Mouse (Mus musculus) v-Abl transformed pro-B cells (cell line): Measurements from ENCODE around the gene Coro7.
"Not testable (repeated sequence)": the region's sequence is repeated elsewhere in the genome, so short reads cannot be mapped to it uniquely, and the experiment has no call there.

ENCODE experiments used
- in situ Hi-C, 2 experiments: fragments of 400-800 bp; cut with MboI; formaldehyde crosslinking; loops; one replicate each; pipeline ENCODE4 v1.15.1; 2025; ENCODE audit not compliant: unreplicated experiment in 2 of 2

The Coro7 gene

DNA sequence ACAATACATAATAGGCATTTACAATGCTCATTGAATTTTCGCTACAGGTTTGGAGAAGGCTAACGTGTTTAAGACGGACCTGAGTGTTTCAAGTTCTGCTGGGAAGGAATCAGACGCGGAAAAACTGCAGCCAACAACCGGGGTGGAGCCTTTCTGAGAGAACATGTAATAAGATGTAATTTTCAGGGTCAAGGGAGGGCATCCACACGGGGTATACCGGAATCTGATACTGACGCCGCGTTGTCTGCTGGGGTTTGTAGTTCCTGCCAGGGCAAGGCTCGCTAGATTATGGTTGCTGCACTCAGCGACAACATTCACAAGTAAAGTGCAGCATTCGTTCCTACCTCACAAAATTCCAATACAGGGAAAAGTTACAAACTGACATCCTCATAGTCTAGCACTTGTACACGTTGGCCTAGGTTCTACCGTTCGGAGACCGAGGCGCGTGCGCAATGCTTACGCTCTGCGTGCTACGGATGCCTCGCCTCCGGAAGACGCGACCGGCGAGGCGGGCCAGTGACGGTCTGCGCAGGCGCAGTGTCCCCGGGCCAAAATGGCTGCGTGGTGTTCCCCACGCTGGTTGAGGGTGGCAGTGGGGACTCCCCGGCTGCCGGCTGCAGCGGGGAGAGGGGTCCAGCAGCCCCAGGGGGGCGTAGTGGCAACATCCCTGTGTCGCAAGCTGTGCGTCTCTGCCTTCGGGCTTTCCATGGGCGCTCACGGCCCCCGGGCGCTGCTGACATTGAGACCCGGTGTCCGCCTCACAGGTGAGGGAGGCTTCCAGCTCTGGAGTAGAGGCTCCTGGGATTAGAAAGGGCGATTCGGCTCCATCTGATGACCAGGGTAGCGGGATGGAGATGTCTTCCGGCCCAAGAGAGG lies 4.2 kb upstream of the Coro7 start:
- in situ Hi-C loops: no loop called here

DNA sequence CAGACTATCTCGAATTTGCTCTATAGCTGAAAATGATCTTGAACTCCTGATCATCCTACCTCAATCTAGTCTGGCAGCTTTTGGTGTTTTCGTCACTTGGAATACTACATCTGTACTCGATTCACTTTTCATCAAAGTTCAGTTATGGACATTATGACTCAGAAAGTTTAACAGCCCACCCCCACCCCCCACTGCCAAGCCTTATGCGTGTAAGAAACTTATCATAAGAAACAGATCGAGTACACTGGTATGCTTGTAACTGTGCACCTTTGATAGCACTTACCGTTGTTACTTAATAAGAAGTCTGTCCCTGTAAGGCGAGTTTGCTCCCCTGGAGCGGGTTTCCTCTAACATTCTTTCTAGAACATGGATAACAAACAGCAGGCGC lies 3.6 kb upstream of the Coro7 start:
- in situ Hi-C loops: no loop called here

DNA sequence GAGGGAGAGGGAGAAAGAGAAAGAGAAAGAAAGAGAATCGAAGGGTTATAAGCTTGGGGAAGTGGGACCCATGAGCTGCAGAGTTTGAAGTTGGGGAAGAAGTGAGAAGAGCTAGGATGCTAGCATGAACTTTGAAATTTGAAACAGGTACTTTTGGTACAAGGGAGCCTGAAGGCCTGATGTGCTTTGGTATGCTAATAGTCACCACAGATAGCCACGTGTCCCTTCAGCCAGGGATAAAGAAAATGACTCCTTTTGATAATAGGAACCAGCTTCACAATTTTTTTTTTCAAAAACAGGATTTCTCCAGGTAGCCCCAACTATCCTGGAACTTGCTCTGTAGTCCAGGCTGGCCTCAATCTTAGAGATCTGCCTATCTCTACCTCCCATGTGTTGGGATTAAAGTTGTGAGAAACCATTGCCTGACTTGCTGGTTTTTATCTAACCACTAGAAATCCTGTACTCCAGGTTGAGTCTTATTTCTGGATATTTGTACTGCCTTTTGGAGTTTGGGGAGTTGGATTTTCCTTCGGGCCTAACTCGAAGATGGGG lies 3.1 kb upstream of the Coro7 start:
- in situ Hi-C loops: no loop called here

DNA sequence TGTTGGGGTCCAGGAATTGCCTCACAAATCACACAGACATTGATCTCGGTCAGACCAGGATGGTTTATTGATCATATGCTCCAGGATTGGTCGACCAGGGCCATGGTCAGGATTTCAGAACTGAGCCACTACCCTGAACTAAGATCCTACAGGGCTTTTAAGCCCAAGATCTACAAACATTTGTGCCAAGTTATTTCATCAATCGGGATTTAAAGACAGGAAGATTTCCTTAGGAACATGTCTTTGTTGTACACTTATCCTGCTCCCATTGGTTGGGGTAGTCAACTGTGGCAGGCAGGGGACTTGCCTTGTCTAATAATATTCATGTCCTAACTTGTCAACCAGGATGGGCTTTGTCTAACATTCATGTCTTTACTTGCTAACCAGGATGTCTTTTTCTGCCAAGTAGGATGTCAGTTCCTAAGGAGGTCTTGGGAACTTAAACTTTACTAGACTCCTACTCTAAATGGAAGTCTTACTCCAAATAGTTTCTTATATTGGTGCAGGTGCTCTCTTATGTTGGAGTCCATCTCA lies 1.4 kb upstream of the Coro7 start:
- in situ Hi-C loops: not testable (repeated sequence)

DNA sequence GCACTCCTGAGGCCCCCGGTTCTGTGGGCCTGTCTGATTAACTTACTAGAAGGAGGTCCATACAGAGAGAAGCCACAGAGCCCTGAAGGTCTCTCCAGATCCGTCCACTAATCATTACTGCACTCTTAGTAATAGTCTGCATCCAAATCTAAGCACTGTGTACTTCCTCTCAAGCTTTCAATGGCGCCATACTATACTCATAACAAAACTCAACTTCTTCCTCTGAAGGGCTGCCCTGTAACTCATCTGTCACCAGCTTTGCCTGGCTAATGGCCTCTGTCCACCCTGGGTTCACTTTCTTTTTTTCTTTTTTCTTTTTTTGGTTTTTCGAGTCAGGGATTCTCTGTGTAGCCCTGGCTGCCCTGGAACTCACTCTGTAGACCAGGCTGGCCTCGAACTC lies 1.5 kb downstream of the Coro7 start:
- in situ Hi-C loops: loop anchor here in 1 of 2 experiments (10.0 kb wide), 1 partner anchor 107 kb away; no protein-coding TSS in a partner anchor

DNA sequence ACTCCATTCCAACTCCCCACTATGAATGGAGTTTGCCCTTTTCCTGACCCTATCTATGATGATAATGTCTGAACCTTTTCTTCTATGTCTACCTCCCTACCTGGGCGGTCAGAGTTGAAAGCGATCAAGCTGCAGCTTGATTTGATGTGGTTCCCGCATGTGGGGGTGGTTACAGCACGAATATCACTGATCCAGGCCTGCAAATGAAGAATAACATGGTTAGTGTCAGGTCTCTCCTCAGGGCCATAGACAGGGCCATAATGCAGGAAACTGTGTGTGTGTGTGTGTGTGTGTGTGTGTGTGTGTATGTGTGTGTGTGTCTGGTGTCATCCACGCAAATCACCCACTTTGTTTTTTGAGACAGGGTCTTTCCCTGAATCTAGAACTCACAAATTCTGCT lies 2.7 kb downstream of the Coro7 start:
- in situ Hi-C loops: loop anchor here in 1 of 2 experiments (10.0 kb wide), 1 partner anchor 108 kb away; no protein-coding TSS in a partner anchor

DNA sequence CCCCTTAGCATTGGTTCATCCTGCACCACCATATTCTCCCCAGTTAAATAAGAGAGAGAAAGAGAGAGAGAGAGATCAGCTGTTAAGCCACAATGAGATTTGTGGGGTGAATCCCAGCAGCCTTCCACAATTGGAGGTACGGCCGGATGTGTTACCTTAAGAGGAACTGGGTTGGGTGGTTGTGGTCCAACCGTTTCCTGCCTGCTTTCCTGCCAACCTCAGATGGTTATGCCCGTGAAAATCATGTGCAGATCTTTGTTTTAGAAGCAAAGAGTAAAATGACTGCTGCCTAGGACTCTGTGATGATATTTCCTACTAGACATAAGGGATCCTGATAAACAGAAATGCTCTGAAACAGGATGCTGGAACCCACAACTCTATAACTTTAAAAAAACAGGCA lies 5.5 kb downstream of the Coro7 start:
- in situ Hi-C loops: loop anchor here (5.0 to 25.0 kb wide), 3 partner anchors 43 to 238 kb away; partner anchors contain the start of gene Nmral1 (in 1 of the 2)

DNA sequence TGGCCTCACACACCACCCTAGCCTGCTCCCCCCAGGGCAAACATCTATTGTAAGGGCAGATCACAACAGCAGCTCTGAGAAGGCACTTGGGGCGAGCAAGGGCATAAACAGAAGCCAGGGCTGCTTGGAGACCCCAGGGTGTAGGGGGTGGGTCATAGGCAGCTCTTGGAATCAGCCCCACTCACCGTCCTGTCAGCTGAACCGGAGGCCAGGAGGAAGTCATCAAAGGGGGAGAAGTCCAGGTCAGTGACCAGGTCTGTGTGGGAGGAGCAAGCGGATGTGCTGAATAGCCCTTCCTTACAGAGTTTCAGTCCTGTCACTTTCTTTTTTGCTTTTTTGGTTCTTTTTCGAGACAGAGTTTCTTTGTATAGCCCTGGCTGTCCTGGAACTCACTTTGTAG lies 9.3 kb downstream of the Coro7 start:
- in situ Hi-C loops: loop anchor here (5.0 to 25.0 kb wide), 3 partner anchors 47 to 242 kb away; partner anchors contain the start of gene Nmral1 (in 1 of the 2)

DNA sequence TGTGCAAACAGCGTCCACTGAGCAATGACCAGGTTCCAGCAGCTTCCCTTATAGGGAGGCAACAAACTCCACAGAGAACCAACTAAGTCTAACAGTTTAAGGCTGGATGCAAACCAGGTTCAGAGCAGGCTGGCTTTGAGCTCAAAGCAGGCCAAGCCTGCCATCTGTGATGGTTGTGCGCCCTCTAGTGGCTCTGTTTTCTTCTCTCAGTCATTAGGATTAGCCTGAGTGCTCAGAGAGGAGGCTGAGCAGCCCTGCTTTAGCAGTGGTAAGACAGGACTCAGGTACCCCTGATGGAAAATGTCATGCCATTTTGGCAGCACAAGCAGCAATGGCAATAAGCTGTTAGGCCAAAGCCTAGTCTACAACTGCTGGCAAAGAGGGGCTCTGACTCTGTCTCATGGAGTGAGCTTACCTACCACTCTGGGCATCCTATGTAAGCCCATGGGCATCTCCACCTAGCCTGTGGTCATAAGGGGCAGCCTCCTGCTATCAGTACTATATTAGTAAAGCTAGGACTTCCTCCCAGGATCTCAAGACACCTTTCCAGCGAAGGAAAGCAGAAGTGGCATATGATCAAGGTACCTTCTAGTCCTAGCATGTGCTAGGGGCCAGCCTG lies 12.3 kb downstream of the Coro7 start:
- in situ Hi-C loops: loop anchor here in 1 of 2 experiments (25.0 kb wide), 1 partner anchor 245 kb away; no protein-coding TSS in a partner anchor

DNA sequence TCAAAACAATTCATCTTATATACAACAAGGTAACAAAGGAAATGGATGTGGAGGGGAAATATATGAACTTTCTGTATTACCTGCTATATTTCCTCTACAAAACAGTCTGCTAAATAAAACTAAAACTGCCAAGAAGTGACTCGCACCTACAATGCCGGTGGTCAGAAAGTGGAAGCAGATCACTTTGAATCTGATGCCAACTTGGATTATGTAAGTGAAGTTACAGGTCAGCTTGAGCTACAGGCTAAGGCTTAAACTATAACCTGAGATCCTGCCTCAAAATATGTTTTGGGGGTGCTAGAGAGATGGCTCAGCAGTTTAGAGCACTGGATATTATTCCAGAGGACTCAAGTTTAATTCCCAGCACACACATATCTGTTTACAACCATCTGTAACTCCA lies 13.9 kb downstream of the Coro7 start:
- in situ Hi-C loops: loop anchor here in 1 of 2 experiments (25.0 kb wide), 1 partner anchor 247 kb away; no protein-coding TSS in a partner anchor

DNA sequence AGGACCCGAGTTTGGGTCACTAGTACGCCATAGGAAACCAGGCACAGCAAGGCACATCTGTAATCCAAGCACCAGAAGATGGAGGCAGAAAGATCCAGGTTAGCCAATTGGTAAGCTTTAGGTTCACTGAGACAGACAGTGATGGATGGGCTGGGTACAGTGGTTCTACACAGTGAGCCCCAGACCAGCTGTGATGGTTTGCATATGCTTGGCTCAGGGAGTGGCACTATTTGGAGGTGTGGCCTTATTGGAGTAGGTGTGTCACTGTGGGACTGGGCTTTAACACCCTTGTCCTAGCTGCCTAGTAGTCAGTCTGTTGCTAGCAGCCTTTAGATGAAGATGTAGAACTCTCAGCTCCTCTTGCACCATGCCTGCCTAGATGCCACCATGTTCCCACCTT lies 15.8 kb downstream of the Coro7 start:
- in situ Hi-C loops: loop anchor here in 1 of 2 experiments (25.0 kb wide), 1 partner anchor 248 kb away; no protein-coding TSS in a partner anchor

DNA sequence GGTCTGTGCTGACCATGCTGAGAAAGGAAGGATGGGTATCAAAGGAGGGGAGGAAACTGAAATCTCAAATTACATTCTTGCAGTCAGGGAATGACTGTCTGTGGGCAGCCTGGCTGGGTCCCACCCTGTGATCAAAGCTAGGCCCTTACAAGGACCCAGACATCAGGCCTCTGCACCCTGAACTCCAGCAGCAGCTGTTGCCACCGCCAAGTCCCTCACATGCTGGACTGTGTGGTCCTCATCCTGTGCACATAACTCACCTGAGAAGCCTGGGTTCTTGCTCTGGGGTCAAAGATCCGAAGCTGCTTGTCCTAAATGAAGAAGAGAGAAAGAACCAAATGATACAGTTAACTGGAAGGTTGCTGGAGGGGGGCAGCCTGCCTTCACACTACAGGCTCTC lies 18.0 kb downstream of the Coro7 start:
- in situ Hi-C loops: loop anchor here in 1 of 2 experiments (25.0 kb wide), 1 partner anchor 251 kb away; no protein-coding TSS in a partner anchor

DNA sequence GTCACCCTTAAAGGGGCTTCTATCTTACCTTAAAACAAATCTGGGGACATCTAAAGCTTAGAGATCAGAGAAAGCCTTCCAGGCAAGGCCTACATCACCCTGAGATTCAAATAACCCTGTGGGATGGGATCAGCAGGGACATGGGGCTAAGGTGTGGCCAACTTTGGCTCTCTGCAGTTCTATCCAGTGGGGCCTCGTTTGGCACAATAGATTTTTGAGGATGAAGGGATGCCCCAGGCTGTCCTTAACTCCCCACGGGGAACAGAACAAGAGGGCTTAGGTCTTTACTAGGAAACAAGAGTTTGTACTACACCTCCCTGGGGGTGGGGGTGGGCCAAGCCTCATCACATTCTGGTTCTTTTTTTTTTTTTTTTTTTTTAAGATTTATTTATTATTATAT lies 20.3 kb downstream of the Coro7 start:
- in situ Hi-C loops: loop anchor here in 1 of 2 experiments (25.0 kb wide), 1 partner anchor 253 kb away; no protein-coding TSS in a partner anchor

DNA sequence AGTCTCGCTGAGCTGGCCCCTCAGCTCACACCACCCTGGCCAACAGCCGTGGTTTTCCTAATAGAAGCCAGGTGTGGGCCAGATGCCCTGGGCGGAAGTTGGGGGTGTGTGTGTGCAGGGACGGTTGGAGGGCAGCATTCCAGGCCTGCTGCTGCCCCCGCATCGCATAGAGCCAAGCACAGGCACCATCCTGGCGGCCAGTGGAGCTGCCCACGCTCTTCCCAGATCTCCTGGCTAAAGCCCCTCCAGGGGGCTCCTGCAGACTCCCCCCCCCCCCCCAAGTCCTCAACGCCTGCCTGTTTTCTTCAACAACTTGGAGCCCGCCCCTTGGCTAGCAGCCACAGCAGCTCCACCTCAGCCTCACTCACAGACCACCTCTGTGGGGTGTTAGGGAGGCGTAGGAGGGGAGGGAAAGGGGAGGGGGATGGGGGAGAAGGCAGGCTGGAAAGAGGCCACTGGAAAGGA lies 20.8 kb downstream of the Coro7 start:
- in situ Hi-C loops: loop anchor here in 1 of 2 experiments (25.0 kb wide), 1 partner anchor 253 kb away; no protein-coding TSS in a partner anchor

DNA sequence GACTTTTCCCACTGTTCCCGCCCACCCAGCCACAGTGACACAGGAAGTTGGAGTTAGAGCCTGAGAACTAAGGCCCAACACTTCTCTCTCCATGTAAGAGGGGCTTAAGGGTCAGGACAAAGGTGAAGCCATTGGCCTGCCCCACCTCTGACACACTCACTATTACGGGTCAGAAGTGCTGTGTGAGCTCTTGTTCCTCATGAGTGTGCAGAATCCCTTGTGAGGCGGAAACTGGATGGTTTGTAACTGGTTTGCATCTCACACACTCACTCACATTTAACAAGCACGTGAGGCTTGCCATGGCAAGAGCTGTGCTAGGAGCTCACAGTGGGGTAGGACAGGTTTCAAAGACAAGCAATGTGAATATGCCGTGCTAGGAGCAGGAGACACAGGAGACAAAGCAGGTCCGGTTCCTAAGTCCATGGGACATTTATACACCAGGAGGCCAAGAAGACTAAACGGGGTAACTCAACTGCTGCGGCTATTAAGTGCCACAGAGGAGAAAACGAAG lies 23.0 kb downstream of the Coro7 start:
- in situ Hi-C loops: loop anchor here in 1 of 2 experiments (25.0 kb wide), 1 partner anchor 256 kb away; no protein-coding TSS in a partner anchor

DNA sequence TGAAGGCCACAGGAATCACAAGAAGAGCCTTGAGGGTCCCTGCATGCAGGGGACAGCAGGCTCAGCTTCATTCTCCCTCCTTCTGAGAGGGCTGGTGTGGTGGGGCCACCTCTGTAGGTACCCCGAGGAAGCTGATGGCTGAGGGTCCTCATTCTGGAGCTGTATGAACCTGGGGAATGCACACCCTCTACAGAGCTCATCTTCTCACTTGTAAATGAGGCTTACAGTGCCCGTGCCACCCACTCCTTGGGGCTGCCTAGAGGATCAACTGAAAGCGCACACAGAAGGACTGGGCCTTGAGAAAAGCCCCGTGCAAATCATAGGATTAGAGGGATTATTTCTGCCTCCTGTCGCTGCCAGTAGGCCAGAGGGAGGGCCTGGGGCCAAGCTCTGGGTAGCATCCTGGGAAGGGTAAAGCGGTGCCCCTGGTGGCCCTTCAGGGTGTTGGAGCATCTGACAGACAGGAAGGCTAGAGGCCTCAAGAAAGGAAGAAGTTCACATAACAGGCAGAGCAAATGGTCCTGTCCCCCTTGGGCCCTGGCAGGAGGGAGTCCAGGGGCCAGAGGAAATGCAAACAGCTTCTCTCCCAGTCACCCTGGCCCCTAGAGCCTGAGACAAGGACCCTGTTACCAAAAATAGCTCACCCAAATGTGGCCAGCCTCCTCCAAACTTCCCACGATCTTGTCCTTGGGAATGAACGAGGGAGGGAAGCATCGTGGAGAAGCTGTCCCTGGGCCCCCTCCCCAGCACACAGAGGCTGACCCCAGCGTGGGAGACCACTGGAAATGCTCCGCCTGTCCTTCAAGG lies 23.6 kb downstream of the Coro7 start:
- in situ Hi-C loops: loop anchor here in 1 of 2 experiments (25.0 kb wide), 1 partner anchor 256 kb away; no protein-coding TSS in a partner anchor

DNA sequence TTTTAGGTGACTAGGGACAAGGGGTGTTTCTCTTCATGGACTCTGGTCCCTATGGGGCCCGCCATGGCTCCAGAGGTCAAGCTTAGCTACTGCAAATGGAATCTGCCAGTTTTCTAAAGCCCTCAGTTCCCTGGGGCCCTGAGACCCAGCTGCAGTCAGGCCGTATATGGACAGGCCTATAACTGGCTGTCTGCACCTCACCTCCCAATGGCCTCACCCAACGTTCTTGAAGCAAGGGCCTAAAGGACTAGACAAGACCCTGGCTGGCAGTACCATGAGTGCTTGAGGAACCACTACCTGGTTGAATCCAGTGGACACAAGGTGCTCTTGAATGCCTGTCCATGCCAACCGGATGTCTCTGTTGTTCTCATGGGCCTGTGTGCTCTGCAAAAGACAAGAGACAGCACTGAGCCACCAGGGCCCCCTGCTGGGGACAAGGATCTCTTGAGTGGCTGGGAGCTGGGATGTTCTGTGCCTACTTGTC lies 24.3 kb downstream of the Coro7 start:
- in situ Hi-C loops: loop anchor here in 1 of 2 experiments (25.0 kb wide), 1 partner anchor 257 kb away; no protein-coding TSS in a partner anchor

DNA sequence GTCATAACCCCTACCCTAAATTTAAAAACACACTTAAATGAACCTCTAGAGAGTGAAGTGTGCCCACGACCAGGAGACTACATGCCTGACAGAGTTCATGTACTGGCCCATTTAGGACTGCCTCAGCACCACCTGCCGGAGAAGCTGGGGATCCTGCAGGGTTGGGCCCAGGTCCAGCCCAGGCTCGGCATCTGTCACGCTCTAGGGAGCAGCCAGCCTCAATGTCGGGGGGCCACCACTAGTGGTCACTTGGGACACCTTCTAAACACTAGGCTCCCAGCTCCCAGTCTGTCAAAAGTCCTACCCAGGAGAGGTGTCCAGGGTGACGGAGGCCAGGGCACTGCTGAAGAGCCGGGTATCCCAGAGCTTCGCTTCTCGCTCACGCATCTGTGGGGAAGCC lies 24.9 kb downstream of the Coro7 start:
- in situ Hi-C loops: loop anchor here in 1 of 2 experiments (25.0 kb wide), 1 partner anchor 258 kb away; no protein-coding TSS in a partner anchor
